Mouse (Mus musculus): ENCODE data around the gene Camk1d.

Gene Camk1d

GRCm38 (mm10) chr2:5327533-5328250, 386.6 kb downstream of the Camk1d start:
- DNase-seq (ENCODE audit: low read depth, low spot score), result no peak

GRCm38 (mm10) chr2:5324806-5325205, 389.5 kb downstream of the Camk1d start:
- DNase-seq (ENCODE audit: low read depth, low spot score), result no peak

GRCm38 (mm10) chr2:5321660-5322295, 392.5 kb downstream of the Camk1d start:
- DNase-seq (ENCODE audit: low read depth, low spot score), result no peak

- no peak for DNase-seq (ENCODE audit: low read depth, low spot score)
Measured at GRCm38 (mm10) chr2:5319138-5319537, 395.2 kb downstream of the Camk1d start.

- no peak for DNase-seq (ENCODE audit: low read depth, low spot score)
Measured at GRCm38 (mm10) chr2:5316763-5317162, 397.6 kb downstream of the Camk1d start.

GRCm38 (mm10) chr2:5316217-5316616, 398.1 kb downstream of the Camk1d start:
- DNase-seq (ENCODE audit: low read depth, low spot score), result no peak

- DNase-seq (ENCODE audit: low read depth, low spot score), result no peak
Measured at GRCm38 (mm10) chr2:5315291-5315828, 399.0 kb downstream of the Camk1d start.

- no peak for DNase-seq (ENCODE audit: low read depth, low spot score)
Measured at GRCm38 (mm10) chr2:5314530-5315166, 399.7 kb downstream of the Camk1d start.

GRCm38 (mm10) chr2:5305156-5305555, 409.2 kb downstream of the Camk1d start:
- no peak for DNase-seq (ENCODE audit: low read depth, low spot score)

- DNase-seq (ENCODE audit: low read depth, low spot score), result no peak
Measured at GRCm38 (mm10) chr2:5304451-5304850, 409.9 kb downstream of the Camk1d start.

GRCm38 (mm10) chr2:5301286-5301685, 413.0 kb downstream of the Camk1d start:
- no peak for DNase-seq (ENCODE audit: low read depth, low spot score)

- DNase-seq (ENCODE audit: low read depth, low spot score), result peak; percentile 17
Measured at GRCm38 (mm10) chr2:5298071-5298470, 416.2 kb downstream of the Camk1d start.

- no peak for DNase-seq (ENCODE audit: low read depth, low spot score)
Measured at GRCm38 (mm10) chr2:5296749-5297545, 417.4 kb downstream of the Camk1d start.

- no peak for DNase-seq (ENCODE audit: low read depth, low spot score)
Measured at GRCm38 (mm10) chr2:5295098-5295497, 419.2 kb downstream of the Camk1d start.

GRCm38 (mm10) chr2:5294451-5294850, 419.9 kb downstream of the Camk1d start:
- DNase-seq (ENCODE audit: low read depth, low spot score), result peak; percentile 8

- no peak for DNase-seq (ENCODE audit: low read depth, low spot score)
Measured at GRCm38 (mm10) chr2:5288593-5288992, 425.7 kb downstream of the Camk1d start.

- peak; percentile 32 for DNase-seq (ENCODE audit: low read depth, low spot score)
Measured at GRCm38 (mm10) chr2:5287044-5287380, 427.3 kb downstream of the Camk1d start.

- peak; percentile 21 for DNase-seq (ENCODE audit: low read depth, low spot score)
Measured at GRCm38 (mm10) chr2:5286189-5287043, 427.9 kb downstream of the Camk1d start.

- DNase-seq (ENCODE audit: low read depth, low spot score), result no peak
Measured at GRCm38 (mm10) chr2:5284351-5284750, 430.0 kb downstream of the Camk1d start.

GRCm38 (mm10) chr2:5282623-5283022, 431.7 kb downstream of the Camk1d start:
- no peak for DNase-seq (ENCODE audit: low read depth, low spot score)

GRCm38 (mm10) chr2:5267980-5268379, 446.3 kb downstream of the Camk1d start:
- no peak for DNase-seq (ENCODE audit: low read depth, low spot score)
